Mouse (Mus musculus) liver, postnatal 0 days (tissue): ENCODE results near the gene Zbtb7b. TPM values are rescaled to one million over a fixed set of nuclear protein-coding genes. Genes with fewer than 3 reads are reported as not detected.

Experiments used
- ATAC-seq: fragments of 200-750 bp; cut with Nextera tagmentation; 2 replicates; pipeline ENCODE4 v1.8.0; 2017; ENCODE audit warnings: mild to moderate bottlenecking, moderate library complexity
- DNase-seq: peaks from one replicate; pipeline ENCODE4 v3.0.0-alpha.2; 2016
- H3K27ac ChIP-seq: fragments of 300-500 bp; sonication (generic); 2 replicates; pipeline ENCODE4 v1.5.1; 2014; ENCODE audit warnings: antibody characterized with exemption, moderate library complexity, mild to moderate bottlenecking, low read depth
- H3K27me3 ChIP-seq: fragments of 300-500 bp; sonication (generic); 2 replicates; pipeline ENCODE4 v1.6.1; 2014; ENCODE audit warnings: low read length, control low read depth, mixed read lengths; ENCODE audit not compliant: insufficient read depth
- H3K36me3 ChIP-seq: fragments of 300-500 bp; sonication (generic); replicated peaks from 2 replicates; pipeline ENCODE4 v1.6.1; 2014; ENCODE audit warnings: mild to moderate bottlenecking, control low read depth, low read length, moderate library complexity, mixed read lengths; ENCODE audit not compliant: insufficient read depth
- H3K4me1 ChIP-seq: fragments of 300-500 bp; sonication (generic); 2 replicates; pipeline ENCODE4 v1.6.1; 2014; ENCODE audit warnings: antibody characterized with exemption, mild to moderate bottlenecking, control low read depth; ENCODE audit not compliant: insufficient read depth
- H3K4me2 ChIP-seq: fragments of 300-500 bp; sonication (generic); 2 replicates; pipeline ENCODE4 v1.6.1; 2014; ENCODE audit warnings: low read depth, mild to moderate bottlenecking, low read length, moderate library complexity, mixed read lengths
- H3K4me3 ChIP-seq: fragments of 300-500 bp; sonication (generic); 2 replicates; pipeline ENCODE4 v1.5.1; 2014; ENCODE audit warnings: low read depth, low read length
- H3K9ac ChIP-seq: fragments of 300-500 bp; sonication (generic); replicated peaks from 2 replicates; pipeline ENCODE4 v1.6.1; 2014; ENCODE audit warnings: mild to moderate bottlenecking, moderate library complexity
- H3K9me3 ChIP-seq: fragments of 300-500 bp; sonication (generic); 2 replicates; pipeline ENCODE4 v1.6.1; 2016; ENCODE audit warnings: mild to moderate bottlenecking, control low read depth, low read length, mixed read lengths
- CTCF ChIP-seq: sonication (generic); IDR thresholded peaks from 2 replicates; pipeline ENCODE4 v1.5.1; 2016; ENCODE audit warnings: antibody characterized with exemption, low read depth
- EP300 ChIP-seq: IDR thresholded peaks from 2 replicates; pipeline ENCODE4 v1.6.1; 2016; ENCODE audit warnings: antibody characterized with exemption, low read depth, mild to moderate bottlenecking
- WGBS: fragments of 180-500 bp; shearing (Covaris S2); extraction: QIAGEN DNeasy Blood & Tissue Kit; methylation state at CpG from one replicate; pipeline ENCODE4 v1.1.7; 2014; ENCODE audit not compliant: insufficient replicate concordance; 5-methylcytosine and 5-hydroxymethylcytosine counted together
- polyA plus RNA-seq: library from polyadenylated mRNA; unstranded; fragments of >200 nt; fragmentation: Nextera tagmentation; extraction: Ambion mirVana; gene quantifications from 2 replicates; pipeline ENCODE4 v1.2.1, GENCODE M21; 2015

Zbtb7b gene
- polyA plus RNA-seq, 1 experiment from 2014 or later, result 4.1 TPM

DNA sequence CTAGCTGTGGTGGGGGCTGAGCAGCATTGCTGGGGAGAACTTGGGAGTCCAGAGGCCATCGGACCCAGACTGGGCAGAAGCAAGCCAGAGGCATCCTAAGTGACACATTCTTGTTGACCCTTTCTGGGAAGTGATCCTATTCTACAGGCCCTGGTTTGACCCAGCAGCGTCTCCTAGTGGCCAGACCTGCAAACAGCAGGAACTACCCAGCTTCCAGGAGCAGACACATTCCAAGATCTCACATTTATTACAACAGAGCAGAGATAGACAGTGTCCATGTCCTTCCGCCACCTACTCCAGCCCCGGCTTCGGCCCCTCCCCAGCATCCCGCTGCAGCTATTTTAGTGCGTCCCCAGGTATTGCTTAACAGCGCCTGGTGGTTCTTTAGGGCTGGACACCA is 55.2 kb downstream of the Zbtb7b start:
- Histone ChIP-seq H3K4me1 (peaks cover 11% of the 10 kb centered on the region), H3K27me3 (peaks cover 8% of the 10 kb centered on the region; the same call in 1 of the 2 replicates), H3K4me3 (no peak overlapping the region), H3K36me3 (no peaks in the 10 kb centered on the region), H3K4me2 (no peak overlapping the region), H3K9ac (no peak overlapping the region), H3K27ac (no peak overlapping the region), H3K9me3 (no peaks in the 10 kb centered on the region)
- 28% methylated on average over 8 of the region's 8 CpGs for WGBS
- DNase-seq (peak; percentile 82), ATAC-seq (peak; percentile 20; the same call in 1 of the 2 replicates)
- TF ChIP-seq CTCF (peak; percentile 93), EP300 (no peak)

DNA sequence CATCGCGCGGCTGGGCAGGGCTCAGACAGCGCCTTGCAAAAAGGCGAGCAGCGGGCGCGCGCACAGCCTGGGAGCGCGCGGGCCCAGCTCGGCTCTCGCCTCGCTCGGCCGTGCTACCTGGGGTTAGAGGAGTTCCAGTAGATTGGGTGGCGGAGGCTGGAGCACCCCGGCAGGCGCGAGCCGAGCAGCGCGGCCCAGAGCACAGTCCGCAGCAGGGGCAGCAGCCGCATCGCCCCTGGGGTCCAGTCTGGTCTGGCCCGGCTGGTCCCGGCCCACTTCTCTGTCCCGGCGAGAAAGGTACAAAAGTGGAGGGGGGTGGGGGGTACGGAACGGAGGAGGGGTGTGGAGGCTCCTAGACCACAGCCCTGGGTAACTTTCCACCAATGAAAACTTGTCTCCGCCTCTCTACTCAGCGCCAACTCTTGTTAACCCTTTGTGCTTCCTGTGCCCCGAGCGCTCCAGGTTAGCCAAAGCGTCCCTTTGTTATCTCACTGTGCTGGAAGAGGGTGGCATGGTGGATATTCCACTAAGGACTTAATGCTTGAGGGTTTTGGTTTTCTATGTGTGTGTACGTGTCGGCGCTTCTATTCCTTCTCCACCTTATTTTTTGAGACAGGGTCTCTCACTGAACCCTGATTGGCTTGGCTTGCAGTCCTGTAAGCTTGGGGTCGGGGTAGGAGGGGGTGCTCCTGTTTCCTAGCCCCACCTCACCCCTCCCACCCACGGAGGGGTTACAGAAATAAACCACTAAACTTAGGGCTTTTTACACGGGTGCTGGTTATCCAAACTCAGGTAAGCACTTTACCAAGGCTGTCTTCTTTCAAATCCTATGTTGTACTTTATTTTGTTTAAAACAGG is 56.6 kb downstream of the Zbtb7b start, which contains the start of gene Efna4:
TSS of gene Efna4 (minus strand) at position 308 of the 858 bp plus-strand sequence.
- Histone ChIP-seq H3K4me2 (peak within 1 kb of the TSS; percentile 86), H3K9me3 (no peaks in the 10 kb centered on the region), H3K4me3 (peak within 1 kb of the TSS; percentile 66), H3K36me3 (no peaks in the 10 kb centered on the region), H3K27me3 (peaks cover 8% of the 10 kb centered on the region; the same call in 1 of the 2 replicates), H3K4me1 (peaks cover 11% of the 10 kb centered on the region), H3K27ac (no peak within 1 kb of the TSS), H3K9ac (peak within 1 kb of the TSS; percentile 63)
- TF ChIP-seq EP300, result no peak
- DNase-seq (peak; percentile 59), ATAC-seq (peak; percentile 73)
- 5% methylated on average over 33 of the region's 44 CpGs for WGBS

DNA sequence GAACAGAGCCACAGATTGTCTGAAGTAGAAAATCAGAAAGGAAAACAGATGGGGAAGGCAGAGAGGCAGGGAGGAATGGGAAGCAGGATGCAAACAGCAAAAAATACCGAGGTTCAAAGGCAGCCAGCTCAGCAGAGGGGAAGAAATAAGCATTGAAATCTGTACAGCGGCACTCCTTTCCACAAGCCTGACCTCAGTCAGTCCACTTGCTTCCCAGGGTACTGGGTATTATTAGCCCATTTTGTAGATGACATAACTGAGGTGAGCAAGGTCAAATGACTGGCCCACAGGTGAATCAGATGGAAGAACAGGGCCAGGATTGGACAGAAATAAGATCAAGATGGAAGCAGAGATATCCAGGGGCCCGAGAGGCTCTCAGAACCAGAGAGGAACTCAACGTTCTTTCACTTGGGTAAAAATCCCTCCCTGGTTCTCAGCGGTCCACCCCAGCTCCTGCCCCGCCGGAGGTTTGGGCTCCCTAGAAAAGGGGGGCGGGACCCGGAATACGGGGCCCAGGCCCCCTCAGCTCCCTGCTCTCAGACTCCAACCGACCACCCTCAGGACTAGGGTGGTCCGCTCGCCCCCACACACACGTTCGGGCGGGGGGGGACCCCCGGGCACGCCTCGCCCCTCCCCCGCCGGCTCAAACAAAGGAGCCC is 57.4 kb downstream of the Zbtb7b start:
- DNase-seq, result no peak
- Histone ChIP-seq H3K4me2 (peak overlapping the region; percentile 86), H3K27me3 (peaks cover 8% of the 10 kb centered on the region; the same call in 1 of the 2 replicates), H3K36me3 (no peaks in the 10 kb centered on the region), H3K4me1 (peaks cover 11% of the 10 kb centered on the region), H3K27ac (no peak overlapping the region), H3K9ac (peak overlapping the region; percentile 63), H3K9me3 (no peaks in the 10 kb centered on the region), H3K4me3 (peak overlapping the region; percentile 66)
- WGBS, result 1% methylated on average over 20 of the region's 21 CpGs
- TF ChIP-seq EP300, result no peak
- no peak for TF ChIP-seq CTCF
- ATAC-seq, result no peak

- ATAC-seq, result no peak
- H3K36me3 ChIP-seq, result no peaks in the 10 kb centered on the region
- no peak for TF ChIP-seq CTCF
- TF ChIP-seq EP300, result no peak
- H3K27ac ChIP-seq, result no peak overlapping the region
- no peak overlapping the region for H3K9ac ChIP-seq
- DNase-seq, result no peak
- H3K4me2 ChIP-seq, result no peak overlapping the region
- peaks cover 11% of the 10 kb centered on the region for H3K4me1 ChIP-seq
- no peaks in the 10 kb centered on the region for H3K9me3 ChIP-seq
- 45% methylated on average over 6 of the region's 6 CpGs for WGBS
- H3K4me3 ChIP-seq, result no peak overlapping the region
- peaks cover 8% of the 10 kb centered on the region for H3K27me3 ChIP-seq
These were observed 58.0 kb downstream of the Zbtb7b start for GRCm38 (mm10) chr3:89336529-89336928.

GRCm38 (mm10) chr3:89333053-89333452 is 61.5 kb downstream of the Zbtb7b start:
- no peak overlapping the region for H3K27ac ChIP-seq
- H3K4me2 ChIP-seq, result no peak overlapping the region
- ATAC-seq (no peak), DNase-seq (no peak)
- peaks cover 8% of the 10 kb centered on the region for H3K4me1 ChIP-seq
- H3K9ac ChIP-seq, result no peak overlapping the region
- TF ChIP-seq EP300 (no peak), CTCF (no peak)
- no peaks in the 10 kb centered on the region for H3K9me3 ChIP-seq
- 84% methylated on average over 11 of the region's 11 CpGs for WGBS
- peaks cover 14% of the 10 kb centered on the region for H3K27me3 ChIP-seq
- H3K36me3 ChIP-seq, result no peaks in the 10 kb centered on the region
- no peak overlapping the region for H3K4me3 ChIP-seq

DNA sequence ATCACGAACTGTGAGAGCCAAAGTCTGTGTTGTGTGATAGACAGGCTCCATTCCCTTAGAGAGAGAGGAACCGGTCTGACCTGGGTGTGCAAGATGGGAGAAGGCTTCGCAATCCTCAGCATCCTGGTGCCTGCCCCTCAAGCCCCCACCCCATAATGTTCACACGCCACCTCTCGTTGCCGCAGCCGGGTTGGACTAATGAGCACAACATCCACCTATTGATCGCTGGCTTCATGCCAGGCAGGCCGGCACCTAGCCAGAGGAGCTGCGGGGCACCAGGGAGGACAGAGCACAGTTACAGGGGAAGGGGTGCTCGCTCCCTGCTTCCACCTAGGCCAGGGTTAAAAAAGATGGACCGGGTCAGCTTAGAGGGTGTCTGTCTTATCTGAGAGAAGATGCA is 62.1 kb downstream of the Zbtb7b start:
- Histone ChIP-seq H3K36me3 (no peaks in the 10 kb centered on the region), H3K27ac (no peak overlapping the region), H3K9me3 (no peaks in the 10 kb centered on the region), H3K9ac (no peak overlapping the region), H3K4me2 (no peak overlapping the region), H3K4me3 (no peak overlapping the region), H3K4me1 (peaks cover 4% of the 10 kb centered on the region), H3K27me3 (peaks cover 16% of the 10 kb centered on the region)
- TF ChIP-seq CTCF (no peak), EP300 (no peak)
- ATAC-seq (peak; percentile 75), DNase-seq (peak; percentile 86)
- WGBS, result 59% methylated on average over 12 of the region's 12 CpGs
